Mouse (Mus musculus): Measurements from ENCODE around the gene Aco1. TPM values are rescaled to one million over a fixed set of nuclear protein-coding genes. Genes with fewer than 3 reads are reported as not detected.

Gene Aco1
- total and polyA plus RNA-seq, 2 experiments from 2014 or later, result 33.2 to 57.5 TPM

DNA sequence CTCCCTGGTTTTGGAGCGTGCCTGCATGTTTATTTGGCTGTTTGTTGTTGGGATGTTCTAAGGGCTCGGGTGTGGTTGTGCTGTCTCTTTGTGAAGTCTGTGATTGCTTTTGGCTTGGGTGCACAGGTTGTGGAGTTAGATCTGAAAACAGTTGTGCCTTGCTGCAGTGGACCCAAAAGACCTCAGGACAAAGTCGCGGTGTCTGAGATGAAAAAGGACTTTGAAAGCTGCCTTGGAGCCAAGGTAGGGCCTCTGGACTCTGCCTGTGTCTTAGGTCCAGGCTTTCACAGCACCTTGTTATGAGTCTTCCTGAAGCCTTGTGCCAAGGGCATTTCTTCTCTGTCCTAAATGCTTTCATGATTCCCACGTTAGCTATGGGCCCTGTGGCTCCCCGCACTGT lies 37.2 kb downstream of the Aco1 start:
- Histone ChIP-seq H3K4me1 (ENCODE audit: insufficient read depth, low read length) (no peaks in the 10 kb centered on the region), H3K36me3 (ENCODE audit: insufficient read depth, low read length) (peaks cover 71% of the 10 kb centered on the region), H3K27me3 (ENCODE audit: insufficient read depth, low read length) (no peaks in the 10 kb centered on the region), H3K4me3 (ENCODE audit: low read depth, low read length) (no peak overlapping the region), H3K4me2 (ENCODE audit: low read depth, low read length, poor library complexity, severe bottlenecking) (no peak overlapping the region), H3K9me3 (ENCODE audit: low read length) (no peaks in the 10 kb centered on the region), H3K9ac (replicated peaks; ENCODE audit: low read length, poor library complexity, severe bottlenecking) (no peak overlapping the region), H3K27ac (ENCODE audit: low read depth, low read length) (no peak overlapping the region)
- DNase-seq (ENCODE audit: low spot score) (no peak), ATAC-seq (ENCODE audit: low FRiP score) (no peak)
- TF ChIP-seq CTCF (IDR thresholded peaks at IDR 0.05), result no peak
- WGBS, result 93% methylated on average over 6 of the region's 6 CpGs

- H3K27ac ChIP-seq (ENCODE audit: low read depth, low read length), result no peak overlapping the region
- no peak for ATAC-seq (ENCODE audit: low FRiP score)
- no peaks in the 10 kb centered on the region for H3K9me3 ChIP-seq (ENCODE audit: low read length)
- H3K27me3 ChIP-seq (ENCODE audit: insufficient read depth, low read length), result no peaks in the 10 kb centered on the region
- no peak overlapping the region for H3K4me2 ChIP-seq (ENCODE audit: low read depth, low read length, poor library complexity, severe bottlenecking)
- DNase-seq (ENCODE audit: low spot score), result no peak
- WGBS, result 96% methylated on average over 8 of the region's 8 CpGs
- no peaks in the 10 kb centered on the region for H3K4me1 ChIP-seq (ENCODE audit: insufficient read depth, low read length)
- H3K36me3 ChIP-seq (ENCODE audit: insufficient read depth, low read length), result peaks cover 71% of the 10 kb centered on the region
- H3K4me3 ChIP-seq (ENCODE audit: low read depth, low read length), result no peak overlapping the region
- TF ChIP-seq CTCF (IDR thresholded peaks at IDR 0.05), result no peak
- no peak overlapping the region for H3K9ac ChIP-seq (replicated peaks; ENCODE audit: low read length, poor library complexity, severe bottlenecking)
These were observed 38.8 kb downstream of the Aco1 start for GRCm38 (mm10) chr4:40181681-40182080.

- Histone ChIP-seq H3K36me3 (ENCODE audit: insufficient read depth, low read length) (peaks cover 78% of the 10 kb centered on the region), H3K4me2 (ENCODE audit: low read depth, low read length, poor library complexity, severe bottlenecking) (no peak overlapping the region), H3K4me3 (ENCODE audit: low read depth, low read length) (no peak overlapping the region), H3K27ac (ENCODE audit: low read depth, low read length) (no peak overlapping the region), H3K9me3 (ENCODE audit: low read length) (no peaks in the 10 kb centered on the region), H3K27me3 (ENCODE audit: insufficient read depth, low read length) (no peaks in the 10 kb centered on the region), H3K4me1 (ENCODE audit: insufficient read depth, low read length) (no peaks in the 10 kb centered on the region), H3K9ac (replicated peaks; ENCODE audit: low read length, poor library complexity, severe bottlenecking) (no peak overlapping the region)
- ATAC-seq (ENCODE audit: low FRiP score), result peak; percentile 60; the same call in 1 of the 2 replicates
- 39% methylated on average over 14 of the region's 14 CpGs for WGBS
- peak; percentile 72 for DNase-seq (ENCODE audit: low spot score)
- TF ChIP-seq CTCF (IDR thresholded peaks at IDR 0.05), result peak; percentile 79
These were observed 39.9 kb downstream of the Aco1 start for GRCm38 (mm10) chr4:40182651-40183320.

DNA sequence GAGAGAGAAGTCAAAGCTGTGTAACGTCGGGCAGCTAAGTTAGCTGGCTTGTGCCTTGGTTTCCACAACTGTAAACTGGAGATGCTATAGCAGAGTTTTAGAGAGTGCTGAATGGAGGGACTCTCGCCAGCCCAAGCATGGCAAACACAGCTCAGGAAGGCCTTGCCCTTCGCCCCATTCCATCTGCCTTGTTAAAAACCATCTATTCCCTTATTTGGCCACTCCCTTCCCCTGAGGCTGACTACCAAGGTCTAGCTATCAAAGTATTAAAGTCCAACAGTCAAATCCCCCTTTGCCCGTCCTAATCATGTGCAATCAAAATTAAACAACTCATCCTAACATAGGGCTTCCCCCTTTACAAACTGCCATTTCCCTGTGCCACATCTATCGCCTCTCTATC lies 40.9 kb downstream of the Aco1 start:
- Histone ChIP-seq H3K4me3 (ENCODE audit: low read depth, low read length) (no peak overlapping the region), H3K27ac (ENCODE audit: low read depth, low read length) (no peak overlapping the region), H3K4me1 (ENCODE audit: insufficient read depth, low read length) (no peaks in the 10 kb centered on the region), H3K36me3 (ENCODE audit: insufficient read depth, low read length) (peaks cover 79% of the 10 kb centered on the region), H3K9ac (replicated peaks; ENCODE audit: low read length, poor library complexity, severe bottlenecking) (no peak overlapping the region), H3K4me2 (ENCODE audit: low read depth, low read length, poor library complexity, severe bottlenecking) (no peak overlapping the region), H3K27me3 (ENCODE audit: insufficient read depth, low read length) (no peaks in the 10 kb centered on the region), H3K9me3 (ENCODE audit: low read length) (no peaks in the 10 kb centered on the region)
- DNase-seq (ENCODE audit: low spot score), result no peak
- TF ChIP-seq CTCF (IDR thresholded peaks at IDR 0.05), result no peak
- 94% methylated on average over 6 of the region's 6 CpGs for WGBS
- no peak for ATAC-seq (ENCODE audit: low FRiP score)

GRCm38 (mm10) chr4:40184470-40184869 lies 41.6 kb downstream of the Aco1 start:
- no peaks in the 10 kb centered on the region for H3K27me3 ChIP-seq (ENCODE audit: insufficient read depth, low read length)
- H3K27ac ChIP-seq (ENCODE audit: low read depth, low read length), result no peak overlapping the region
- TF ChIP-seq CTCF (IDR thresholded peaks at IDR 0.05), result no peak
- H3K4me3 ChIP-seq (ENCODE audit: low read depth, low read length), result no peak overlapping the region
- H3K4me1 ChIP-seq (ENCODE audit: insufficient read depth, low read length), result no peaks in the 10 kb centered on the region
- ATAC-seq (ENCODE audit: low FRiP score) (no peak), DNase-seq (ENCODE audit: low spot score) (no peak)
- WGBS, result 83% methylated on average over 5 of the region's 5 CpGs
- H3K4me2 ChIP-seq (ENCODE audit: low read depth, low read length, poor library complexity, severe bottlenecking), result no peak overlapping the region
- no peaks in the 10 kb centered on the region for H3K9me3 ChIP-seq (ENCODE audit: low read length)
- peaks cover 80% of the 10 kb centered on the region for H3K36me3 ChIP-seq (ENCODE audit: insufficient read depth, low read length)
- H3K9ac ChIP-seq (replicated peaks; ENCODE audit: low read length, poor library complexity, severe bottlenecking), result no peak overlapping the region

DNA sequence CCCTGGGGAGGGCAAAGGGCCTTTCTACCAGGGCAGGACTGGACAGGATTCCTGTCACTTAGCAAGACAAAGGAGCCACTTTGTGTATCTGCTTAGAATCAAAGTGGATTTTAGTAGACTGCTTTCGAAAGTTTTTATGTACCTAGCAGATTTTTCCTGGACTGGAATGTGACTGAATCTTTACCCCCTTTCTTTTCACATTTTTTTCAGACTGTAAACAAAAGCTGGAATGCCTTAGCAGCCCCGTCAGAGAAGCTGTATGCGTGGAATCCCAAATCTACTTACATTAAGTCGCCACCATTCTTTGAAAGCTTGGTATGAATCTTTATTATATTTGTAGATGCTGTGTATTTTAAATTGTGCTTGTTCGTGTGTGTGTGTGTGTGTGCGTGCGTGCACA lies 45.1 kb downstream of the Aco1 start:
- H3K27ac ChIP-seq (ENCODE audit: low read depth, low read length), result no peak overlapping the region
- peaks cover 71% of the 10 kb centered on the region for H3K36me3 ChIP-seq (ENCODE audit: insufficient read depth, low read length)
- WGBS, result 88% methylated on average over 7 of the region's 7 CpGs
- H3K4me1 ChIP-seq (ENCODE audit: insufficient read depth, low read length), result no peaks in the 10 kb centered on the region
- H3K27me3 ChIP-seq (ENCODE audit: insufficient read depth, low read length), result no peaks in the 10 kb centered on the region
- DNase-seq (ENCODE audit: low spot score) (no peak), ATAC-seq (ENCODE audit: low FRiP score) (no peak)
- no peaks in the 10 kb centered on the region for H3K9me3 ChIP-seq (ENCODE audit: low read length)
- H3K4me3 ChIP-seq (ENCODE audit: low read depth, low read length), result no peak overlapping the region
- no peak for TF ChIP-seq CTCF (IDR thresholded peaks at IDR 0.05)
- H3K4me2 ChIP-seq (ENCODE audit: low read depth, low read length, poor library complexity, severe bottlenecking), result no peak overlapping the region
- H3K9ac ChIP-seq (replicated peaks; ENCODE audit: low read length, poor library complexity, severe bottlenecking), result no peak overlapping the region

Measured in midbrain, postnatal 0 days (tissue).